Mouse (Mus musculus) hindbrain, embryonic 13.5 days (tissue): ENCODE results near the gene Smc1b. TPM values are rescaled to one million over a fixed set of nuclear protein-coding genes. Genes with fewer than 3 reads are reported as not detected.

ENCODE experiments used
- ATAC-seq: fragments of 200-750 bp; cut with Nextera tagmentation; 2 replicates; pipeline ENCODE4 v1.8.0; 2017; ENCODE audit warnings: moderate TSS enrichment; ENCODE audit not compliant: low FRiP score
- H3K27ac ChIP-seq: fragments of 300-500 bp; sonication (generic); 2 replicates; pipeline ENCODE4 v1.5.1; 2015; ENCODE audit warnings: inconsistent platforms, mild to moderate bottlenecking, moderate library complexity
- H3K27me3 ChIP-seq: fragments of 300-500 bp; sonication (generic); 2 replicates; pipeline ENCODE4 v1.6.1; 2015; ENCODE audit warnings: mild to moderate bottlenecking, inconsistent platforms
- H3K36me3 ChIP-seq: fragments of 300-500 bp; sonication (generic); 2 replicates; pipeline ENCODE4 v1.6.1; 2015; ENCODE audit warnings: mild to moderate bottlenecking, inconsistent platforms
- H3K4me1 ChIP-seq: fragments of 300-500 bp; sonication (generic); replicated peaks from 2 replicates; pipeline ENCODE4 v1.6.1; 2015; ENCODE audit warnings: inconsistent platforms
- H3K4me2 ChIP-seq: fragments of 300-500 bp; sonication (generic); 2 replicates; pipeline ENCODE4 v1.6.1; 2015; ENCODE audit warnings: inconsistent platforms, mild to moderate bottlenecking, moderate library complexity
- H3K4me3 ChIP-seq: fragments of 300-500 bp; sonication (generic); 2 replicates; pipeline ENCODE4 v1.5.1; 2015; ENCODE audit warnings: mild to moderate bottlenecking, inconsistent platforms
- H3K9ac ChIP-seq: fragments of 300-500 bp; sonication (generic); 2 replicates; pipeline ENCODE4 v1.6.1; 2015; ENCODE audit warnings: mild to moderate bottlenecking, inconsistent platforms
- H3K9me3 ChIP-seq: fragments of 300-500 bp; sonication (generic); 2 replicates; pipeline ENCODE4 v1.6.1; 2016; ENCODE audit warnings: inconsistent platforms
- WGBS: fragments of 180-500 bp; shearing (Covaris S2); methylation state at CpG from one replicate; pipeline ENCODE4 v1.1.7; 2015; 5-methylcytosine and 5-hydroxymethylcytosine counted together
- polyA plus RNA-seq: library from polyadenylated mRNA; unstranded; fragments of >200 nt; fragmentation: Nextera tagmentation; extraction: Ambion mirVana; gene quantifications from 2 replicates; pipeline ENCODE4 v1.2.1, GENCODE M21; 2015

The Smc1b gene
- polyA plus RNA-seq, 1 experiment from 2014 or later = 0.04 TPM

DNA sequence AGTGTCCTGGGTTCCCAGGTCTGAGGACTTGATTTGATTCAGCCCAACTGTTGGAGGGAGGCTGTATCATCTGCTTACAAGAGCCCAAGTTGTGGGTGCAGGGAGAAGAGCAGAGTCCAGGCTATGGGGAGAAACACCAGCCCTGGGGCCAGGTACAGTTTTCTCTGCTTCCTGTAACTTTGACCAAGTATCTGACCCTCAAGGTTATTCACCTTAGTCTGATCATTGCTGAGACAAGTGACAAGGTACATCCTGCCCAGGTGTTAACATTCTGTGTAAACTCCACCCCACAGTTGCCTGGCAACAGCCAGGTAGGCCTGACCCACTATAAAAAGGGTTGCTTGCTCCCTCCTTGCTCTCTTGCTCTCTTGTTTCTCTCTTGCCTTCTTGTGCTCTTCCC, 29.7 kb upstream of the Smc1b start:
- Histone ChIP-seq H3K36me3 (no peaks in the 10 kb centered on the region), H3K4me3 (no peak overlapping the region)
- ATAC-seq = no peak

GRCm38 (mm10) chr15:85156198-85156597, 24.4 kb upstream of the Smc1b start:
- no peak overlapping the region for H3K4me3 ChIP-seq
- H3K4me1 ChIP-seq = no peaks in the 10 kb centered on the region
- 75% methylated on average over 4 of the region's 4 CpGs for WGBS
- no peak overlapping the region for H3K27ac ChIP-seq
- no peaks in the 10 kb centered on the region for H3K9me3 ChIP-seq
- no peak overlapping the region for H3K4me2 ChIP-seq
- H3K27me3 ChIP-seq = no peaks in the 10 kb centered on the region
- H3K36me3 ChIP-seq = no peaks in the 10 kb centered on the region
- H3K9ac ChIP-seq = no peak overlapping the region
- ATAC-seq = no peak

More for the DNA sequence above, 29.7 kb upstream of the Smc1b start:
- H3K27me3 ChIP-seq = no peaks in the 10 kb centered on the region
- H3K4me2 ChIP-seq = no peak overlapping the region
- no peak overlapping the region for H3K27ac ChIP-seq
- H3K9me3 ChIP-seq = no peaks in the 10 kb centered on the region
- peaks cover 7% of the 10 kb centered on the region for H3K4me1 ChIP-seq
- no peak overlapping the region for H3K9ac ChIP-seq

DNA sequence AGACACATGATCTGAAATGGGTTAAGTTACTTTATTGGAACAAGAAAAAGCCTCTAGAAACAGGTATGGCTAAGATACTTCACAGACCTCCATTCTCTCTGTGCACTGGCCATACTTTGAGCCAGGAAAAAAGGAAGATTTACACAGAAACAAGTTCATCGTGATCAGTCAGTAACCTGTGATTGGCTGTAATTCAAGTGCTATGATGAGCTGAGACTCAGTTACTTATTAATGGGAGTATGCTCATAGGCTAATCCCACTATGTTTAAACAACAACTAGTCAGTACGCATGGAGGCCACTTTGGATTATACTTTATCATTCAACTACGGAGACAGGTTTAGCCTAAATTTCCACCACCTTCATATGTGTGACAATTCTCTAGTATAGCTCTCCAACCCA, 22.3 kb upstream of the Smc1b start:
- H3K27ac ChIP-seq = no peak overlapping the region
- H3K27me3 ChIP-seq = no peaks in the 10 kb centered on the region
- no peak overlapping the region for H3K4me2 ChIP-seq
- no peak overlapping the region for H3K9ac ChIP-seq
- no peaks in the 10 kb centered on the region for H3K4me1 ChIP-seq
- H3K36me3 ChIP-seq = no peaks in the 10 kb centered on the region
- WGBS = 92% methylated on average over 3 of the region's 3 CpGs
- no peaks in the 10 kb centered on the region for H3K9me3 ChIP-seq
- no peak for ATAC-seq
- no peak overlapping the region for H3K4me3 ChIP-seq

GRCm38 (mm10) chr15:85152577-85152976, 20.8 kb upstream of the Smc1b start:
- WGBS = 85% methylated on average over 3 of the region's 3 CpGs
- Histone ChIP-seq H3K4me2 (no peak overlapping the region), H3K27me3 (no peaks in the 10 kb centered on the region), H3K36me3 (no peaks in the 10 kb centered on the region), H3K4me1 (0 out of 2 replicates have a peak, but pooled peaks cover 2% of the 10 kb centered on the region), H3K27ac (no peak overlapping the region), H3K9me3 (no peaks in the 10 kb centered on the region), H3K9ac (no peak overlapping the region), H3K4me3 (no peak overlapping the region)
- no peak for ATAC-seq

- Histone ChIP-seq H3K27ac (no peak overlapping the region), H3K27me3 (no peaks in the 10 kb centered on the region), H3K4me2 (no peak overlapping the region), H3K9me3 (no peaks in the 10 kb centered on the region), H3K4me3 (no peak overlapping the region), H3K4me1 (0 out of 2 replicates have a peak, but pooled peaks cover 2% of the 10 kb centered on the region), H3K9ac (no peak overlapping the region), H3K36me3 (no peaks in the 10 kb centered on the region)
- ATAC-seq = peak; percentile 63; the same call in 1 of the 2 replicates
- WGBS = 27% methylated on average over 13 of the region's 13 CpGs
Observed at GRCm38 (mm10) chr15:85151433-85151918, 19.7 kb upstream of the Smc1b start.

GRCm38 (mm10) chr15:85144249-85144648, 12.5 kb upstream of the Smc1b start:
- Histone ChIP-seq H3K9ac (no peak overlapping the region), H3K4me2 (no peak overlapping the region), H3K36me3 (no peaks in the 10 kb centered on the region), H3K9me3 (no peaks in the 10 kb centered on the region), H3K27ac (no peak overlapping the region), H3K4me1 (0 out of 2 replicates have a peak, but pooled peaks cover 2% of the 10 kb centered on the region), H3K4me3 (no peak overlapping the region), H3K27me3 (no peaks in the 10 kb centered on the region)
- no peak for ATAC-seq
- 89% methylated on average over 5 of the region's 5 CpGs for WGBS

- no peak overlapping the region for H3K4me2 ChIP-seq
- no peak overlapping the region for H3K4me3 ChIP-seq
- no peaks in the 10 kb centered on the region for H3K36me3 ChIP-seq
- no peak for ATAC-seq
- no peak overlapping the region for H3K9ac ChIP-seq
- WGBS = 97% methylated on average over 1 of the region's 1 CpGs
- 0 out of 2 replicates have a peak, but pooled peaks cover 2% of the 10 kb centered on the region for H3K4me1 ChIP-seq
- no peaks in the 10 kb centered on the region for H3K9me3 ChIP-seq
- H3K27ac ChIP-seq = no peak overlapping the region
- H3K27me3 ChIP-seq = no peaks in the 10 kb centered on the region
Observed at GRCm38 (mm10) chr15:85143747-85144146, 12.0 kb upstream of the Smc1b start.

- Histone ChIP-seq H3K9me3 (no peaks in the 10 kb centered on the region), H3K27ac (no peak overlapping the region), H3K36me3 (no peaks in the 10 kb centered on the region), H3K27me3 (no peaks in the 10 kb centered on the region), H3K4me2 (no peak overlapping the region), H3K9ac (no peak overlapping the region), H3K4me3 (no peak overlapping the region), H3K4me1 (no peaks in the 10 kb centered on the region)
- 91% methylated on average over 11 of the region's 11 CpGs for WGBS
- ATAC-seq = no peak
Observed at GRCm38 (mm10) chr15:85143161-85143560, 11.4 kb upstream of the Smc1b start.

- Histone ChIP-seq H3K36me3 (no peaks in the 10 kb centered on the region), H3K9ac (no peak overlapping the region), H3K4me2 (no peak overlapping the region), H3K4me3 (no peak overlapping the region), H3K27me3 (no peaks in the 10 kb centered on the region), H3K27ac (no peak overlapping the region), H3K9me3 (no peaks in the 10 kb centered on the region), H3K4me1 (no peaks in the 10 kb centered on the region)
- WGBS = 62% methylated on average over 2 of the region's 2 CpGs
- no peak for ATAC-seq
Observed at GRCm38 (mm10) chr15:85142441-85142840, 10.7 kb upstream of the Smc1b start.

DNA sequence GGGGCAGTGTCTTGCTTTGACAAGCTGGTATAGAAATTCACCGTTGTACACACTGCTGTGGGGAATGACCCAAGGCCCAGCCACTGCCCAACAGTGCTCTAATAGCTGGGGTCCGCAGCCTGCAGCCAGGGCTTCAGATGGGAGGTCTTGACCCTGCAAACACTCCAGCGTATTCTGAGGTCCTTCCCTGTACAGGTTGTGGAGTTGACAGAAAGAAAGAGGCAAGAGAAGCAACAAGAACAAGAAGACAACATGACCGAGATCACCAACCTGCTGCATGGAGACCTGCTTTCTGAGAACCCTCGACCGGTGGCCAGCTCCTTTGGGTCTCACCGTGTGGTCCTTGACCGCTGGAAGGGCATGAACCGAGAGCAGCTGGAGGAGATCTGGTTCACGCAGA, 9.5 kb upstream of the Smc1b start:
- Histone ChIP-seq H3K4me1 (no peaks in the 10 kb centered on the region), H3K9ac (no peak overlapping the region), H3K27me3 (no peaks in the 10 kb centered on the region), H3K4me2 (no peak overlapping the region), H3K36me3 (no peaks in the 10 kb centered on the region), H3K27ac (no peak overlapping the region), H3K9me3 (no peaks in the 10 kb centered on the region), H3K4me3 (no peak overlapping the region)
- 85% methylated on average over 10 of the region's 10 CpGs for WGBS
- ATAC-seq = no peak

DNA sequence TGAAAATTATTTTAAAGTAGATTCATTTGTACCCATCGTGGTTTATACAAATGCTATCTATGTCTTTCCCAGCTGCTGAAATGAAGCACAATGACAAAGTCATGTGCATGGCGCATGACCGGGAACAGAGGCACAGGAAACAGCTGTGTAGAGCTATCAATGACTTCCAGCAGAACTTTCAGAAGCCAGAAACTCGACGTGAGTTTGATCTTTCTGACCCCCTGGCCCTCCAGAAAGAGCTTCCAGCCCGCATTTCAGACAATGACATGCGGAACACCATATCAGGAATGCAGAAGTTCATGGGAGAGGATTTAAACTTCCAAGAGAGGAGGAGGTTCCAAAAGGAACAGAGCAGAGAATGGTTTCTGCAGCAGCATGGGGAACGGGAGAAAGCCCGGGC, 3.4 kb upstream of the Smc1b start:
- 44% methylated on average over 9 of the region's 9 CpGs for WGBS
- no peaks in the 10 kb centered on the region for H3K9me3 ChIP-seq
- ATAC-seq = no peak

DNA sequence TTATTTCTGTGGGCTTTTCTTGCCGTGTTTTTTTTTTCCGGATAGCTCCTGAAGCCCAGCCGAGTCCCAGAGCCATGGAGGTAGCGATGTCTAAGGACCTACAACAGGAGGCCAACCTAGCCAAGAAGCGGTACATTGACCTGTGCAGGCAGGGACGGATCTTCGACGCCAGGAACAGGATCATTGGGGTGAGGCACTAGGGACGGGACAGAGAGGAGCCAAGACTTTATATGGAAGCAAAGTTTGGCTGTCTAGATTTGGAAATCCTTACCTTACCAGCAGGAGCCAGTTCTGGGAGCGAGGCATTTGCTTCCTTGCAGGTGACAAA, 393 bp upstream of the Smc1b start:
- no peaks in the 10 kb centered on the region for H3K36me3 ChIP-seq
- H3K27me3 ChIP-seq = peaks cover 15% of the 10 kb centered on the region
- H3K4me1 ChIP-seq = peaks cover 13% of the 10 kb centered on the region
- H3K9ac ChIP-seq = peak overlapping the region; percentile 40; the same call in 1 of the 2 replicates
- H3K4me2 ChIP-seq = peak overlapping the region; percentile 58
- peak overlapping the region; percentile 38 for H3K4me3 ChIP-seq
- no peak for ATAC-seq
- WGBS = 17% methylated on average over 10 of the region's 10 CpGs
- no peak overlapping the region for H3K27ac ChIP-seq
- H3K9me3 ChIP-seq = no peaks in the 10 kb centered on the region

More for the DNA sequence above, 3.4 kb upstream of the Smc1b start:
- Histone ChIP-seq H3K27me3 (peaks cover 15% of the 10 kb centered on the region), H3K27ac (no peak overlapping the region), H3K4me1 (peaks cover 13% of the 10 kb centered on the region), H3K4me2 (no peak overlapping the region), H3K36me3 (no peaks in the 10 kb centered on the region), H3K9ac (no peak overlapping the region), H3K4me3 (no peak overlapping the region)

- no peaks in the 10 kb centered on the region for H3K9me3 ChIP-seq
- no peak overlapping the region for H3K4me3 ChIP-seq
- H3K4me1 ChIP-seq = no peaks in the 10 kb centered on the region
- no peaks in the 10 kb centered on the region for H3K36me3 ChIP-seq
- no peak overlapping the region for H3K27ac ChIP-seq
- ATAC-seq = no peak
- H3K4me2 ChIP-seq = no peak overlapping the region
- no peaks in the 10 kb centered on the region for H3K27me3 ChIP-seq
- WGBS = 74% methylated on average over 1 of the region's 1 CpGs
- no peak overlapping the region for H3K9ac ChIP-seq
Observed at GRCm38 (mm10) chr15:85085641-85086040, 46.1 kb downstream of the Smc1b start.
